Comparison of ENCODE assay signal across 9 mouse cellular contexts in genomic region chr11:97817379-97817778, GRCm38 (mm10). TPM values are rescaled to one million over a fixed set of nuclear protein-coding genes. Genes with fewer than 3 reads are reported as not detected.
DNase-seq lines count a peak whose midpoint lies in the region; ATAC-seq lines count a peak whose summit lies in the region.
"Had no signal": no experiment of that assay in that cellular context is flagged by ENCODE, and none has a peak within 500 bp of the region (broad histone marks: within the 10 kb centered on the region; RNA-seq: fewer than 3 reads in every experiment).

No protein-coding gene starts in this region.

- 38% methylated on average over 5 of the region's 5 CpGs for WGBS in hindbrain, embryonic 11.5 days
- WGBS in hindbrain, embryonic 13.5 days: 43% methylated on average over 5 of the region's 5 CpGs
- WGBS in intestine, embryonic 15.5 days: 37% methylated on average over 5 of the region's 5 CpGs
- WGBS in liver, embryonic 16.5 days (ENCODE audit: insufficient replicate concordance): 4% methylated on average over 5 of the region's 5 CpGs
- 40% methylated on average over 5 of the region's 5 CpGs for WGBS in midbrain, embryonic 15.5 days

- H3K9ac ChIP-seq in hindbrain, embryonic 11.5 days (ENCODE audit: low read depth, low read length): no peak overlapping the region
- no peak overlapping the region for H3K9ac ChIP-seq in hindbrain, embryonic 13.5 days
- no peak overlapping the region for H3K9ac ChIP-seq in intestine, embryonic 15.5 days
- peak overlapping the region; percentile 46 for H3K9ac ChIP-seq in liver, embryonic 16.5 days (ENCODE audit: low read depth, low read length)
- no peak overlapping the region for H3K9ac ChIP-seq in midbrain, embryonic 15.5 days

- no peaks in the 10 kb centered on the region for H3K36me3 ChIP-seq in hindbrain, embryonic 11.5 days (ENCODE audit: control insufficient read depth, insufficient read depth, low read length)
- peaks cover 65% of the 10 kb centered on the region for H3K36me3 ChIP-seq in hindbrain, embryonic 13.5 days
- peaks cover 29% of the 10 kb centered on the region; the same call in 1 of the 2 replicates for H3K36me3 ChIP-seq in intestine, embryonic 15.5 days
- H3K36me3 ChIP-seq in liver, embryonic 16.5 days (ENCODE audit: control insufficient read depth, insufficient read depth): no peaks in the 10 kb centered on the region
- peaks cover 8% of the 10 kb centered on the region; the same call in 1 of the 2 replicates for H3K36me3 ChIP-seq in midbrain, embryonic 15.5 days (replicated peaks)

- H3K27me3 ChIP-seq in hindbrain, embryonic 11.5 days (ENCODE audit: control insufficient read depth, insufficient read depth, low read length): no peaks in the 10 kb centered on the region
- H3K27me3 ChIP-seq in hindbrain, embryonic 13.5 days: no peaks in the 10 kb centered on the region
- H3K27me3 ChIP-seq in intestine, embryonic 15.5 days (replicated peaks): no peaks in the 10 kb centered on the region
- no peaks in the 10 kb centered on the region for H3K27me3 ChIP-seq in liver, embryonic 16.5 days (ENCODE audit: control insufficient read depth, insufficient read depth, low read depth, low read length)
- no peaks in the 10 kb centered on the region for H3K27me3 ChIP-seq in midbrain, embryonic 15.5 days (replicated peaks)

- H3K27ac ChIP-seq in hindbrain, embryonic 11.5 days (ENCODE audit: low read depth, low read length): 0 out of 2 replicates have a peak overlapping the region, but pooled peaks have one; percentile 47
- H3K27ac ChIP-seq in hindbrain, embryonic 13.5 days: no peak overlapping the region; the same call in 1 of the 2 replicates
- H3K27ac ChIP-seq in intestine, embryonic 15.5 days: peak overlapping the region; percentile 77
- peak overlapping the region; percentile 58; the same call in 1 of the 2 replicates for H3K27ac ChIP-seq in liver, embryonic 16.5 days (ENCODE audit: low read length)
- H3K27ac ChIP-seq in midbrain, embryonic 15.5 days: no peak overlapping the region

- no peak overlapping the region for H3K4me3 ChIP-seq in hindbrain, embryonic 11.5 days (ENCODE audit: low read depth, low read length)
- no peak overlapping the region for H3K4me3 ChIP-seq in hindbrain, embryonic 13.5 days
- no peak overlapping the region for H3K4me3 ChIP-seq in intestine, embryonic 15.5 days (replicated peaks)
- no peak overlapping the region for H3K4me3 ChIP-seq in liver, embryonic 16.5 days (ENCODE audit: low read depth, low read length)
- H3K4me3 ChIP-seq in midbrain, embryonic 15.5 days: no peak overlapping the region

- no peak for ATAC-seq in hindbrain, embryonic 11.5 days (ENCODE audit: low FRiP score)
- ATAC-seq in hindbrain, embryonic 13.5 days (ENCODE audit: low FRiP score): no peak
- peak; percentile 64 for ATAC-seq in intestine, embryonic 15.5 days
- ATAC-seq in liver, embryonic 16.5 days (ENCODE audit: low read depth): peak; percentile 43
- ATAC-seq in midbrain, embryonic 15.5 days (replicated peaks): no peak
- ATAC-seq: activated CD4-positive, CD25-positive, alpha-beta regulatory T cell, adult 4 months had no signal

- DNase-seq in hindbrain, embryonic 11.5 days (ENCODE audit: low spot score): no peak
- peak; percentile 44 for DNase-seq in adipocyte (ENCODE audit: low spot score)
- DNase-seq in urinary bladder, postnatal 14 days (ENCODE audit: low spot score): no peak
- no peak for DNase-seq in layer of hippocampus, adult 9-11 months

- H3K9me3 ChIP-seq in hindbrain, embryonic 11.5 days (ENCODE audit: control insufficient read depth, low read length): no peaks in the 10 kb centered on the region
- H3K9me3 ChIP-seq in hindbrain, embryonic 13.5 days: no peaks in the 10 kb centered on the region
- no peaks in the 10 kb centered on the region for H3K9me3 ChIP-seq in intestine, embryonic 15.5 days
- H3K9me3 ChIP-seq in liver, embryonic 16.5 days (replicated peaks; ENCODE audit: control insufficient read depth, low read length): no peaks in the 10 kb centered on the region
- H3K9me3 ChIP-seq in midbrain, embryonic 15.5 days: no peaks in the 10 kb centered on the region

- peaks cover 25% of the 10 kb centered on the region for H3K4me1 ChIP-seq in hindbrain, embryonic 11.5 days (replicated peaks; ENCODE audit: control insufficient read depth, insufficient read depth, low read length)
- peaks cover 70% of the 10 kb centered on the region for H3K4me1 ChIP-seq in hindbrain, embryonic 13.5 days (replicated peaks)
- peaks cover 71% of the 10 kb centered on the region for H3K4me1 ChIP-seq in intestine, embryonic 15.5 days (replicated peaks)
- H3K4me1 ChIP-seq in liver, embryonic 16.5 days (ENCODE audit: control insufficient read depth, low read depth, low read length): peaks cover 64% of the 10 kb centered on the region
- H3K4me1 ChIP-seq in midbrain, embryonic 15.5 days: peaks cover 51% of the 10 kb centered on the region

- H3K4me2 ChIP-seq in hindbrain, embryonic 11.5 days (replicated peaks; ENCODE audit: low read depth, low read length): no peak overlapping the region
- H3K4me2 ChIP-seq in hindbrain, embryonic 13.5 days: no peak overlapping the region
- H3K4me2 ChIP-seq in intestine, embryonic 15.5 days (replicated peaks): no peak overlapping the region; the same call in 1 of the 2 replicates
- H3K4me2 ChIP-seq in liver, embryonic 16.5 days (ENCODE audit: low read depth, low read length): peak overlapping the region; percentile 19; the same call in 1 of the 2 replicates
- no peak overlapping the region for H3K4me2 ChIP-seq in midbrain, embryonic 15.5 days

RNA-seq across cellular contexts. Expression of gene Lasp1, which starts 18.6 kb away (rescaled TPM):
- polyA plus RNA-seq in hindbrain, embryonic 11.5 days (2014; fragmentation: Nextera tagmentation; extraction: Ambion mirVana): 45.8 and 61.1 TPM in 2 replicates
- polyA plus RNA-seq in hindbrain, embryonic 13.5 days (2015; fragmentation: Nextera tagmentation; extraction: Ambion mirVana): 131 and 137 TPM in 2 replicates
- polyA plus RNA-seq in intestine, embryonic 15.5 days (2015; fragmentation: Nextera tagmentation; extraction: Ambion mirVana): 123 and 126 TPM in 2 replicates
- 32.3 and 38.3 TPM in 2 replicates for polyA plus RNA-seq in liver, embryonic 16.5 days (2015; fragmentation: Nextera tagmentation; extraction: Ambion mirVana)
- 198 and 199 TPM in 2 replicates for polyA plus RNA-seq in midbrain, embryonic 15.5 days (2015; fragmentation: Nextera tagmentation; extraction: Ambion mirVana)

RNA-seq across cellular contexts. Expression of gene B230217C12Rik, which starts 23.2 kb away (rescaled TPM):
- 15.1 TPM in 2 replicates for polyA plus RNA-seq in hindbrain, embryonic 11.5 days (2014; fragmentation: Nextera tagmentation; extraction: Ambion mirVana)
- 28.9 and 29.2 TPM in 2 replicates for polyA plus RNA-seq in hindbrain, embryonic 13.5 days (2015; fragmentation: Nextera tagmentation; extraction: Ambion mirVana)
- polyA plus RNA-seq in intestine, embryonic 15.5 days (2015; fragmentation: Nextera tagmentation; extraction: Ambion mirVana): 5.2 and 5.3 TPM in 2 replicates
- polyA plus RNA-seq in liver, embryonic 16.5 days (2015; fragmentation: Nextera tagmentation; extraction: Ambion mirVana): 0.19 and 0.36 TPM in 2 replicates
- polyA plus RNA-seq in midbrain, embryonic 15.5 days (2015; fragmentation: Nextera tagmentation; extraction: Ambion mirVana): 33.3 and 33.8 TPM in 2 replicates

RNA-seq across cellular contexts. Expression of gene Rpl23, which starts 35.1 kb away (rescaled TPM):
- 437 and 458 TPM in 2 replicates for polyA plus RNA-seq in hindbrain, embryonic 11.5 days (2014; fragmentation: Nextera tagmentation; extraction: Ambion mirVana)
- polyA plus RNA-seq in hindbrain, embryonic 13.5 days (2015; fragmentation: Nextera tagmentation; extraction: Ambion mirVana): 369 and 380 TPM in 2 replicates
- polyA plus RNA-seq in intestine, embryonic 15.5 days (2015; fragmentation: Nextera tagmentation; extraction: Ambion mirVana): 530 and 606 TPM in 2 replicates
- 232 and 261 TPM in 2 replicates for polyA plus RNA-seq in liver, embryonic 16.5 days (2015; fragmentation: Nextera tagmentation; extraction: Ambion mirVana)
- polyA plus RNA-seq in midbrain, embryonic 15.5 days (2015; fragmentation: Nextera tagmentation; extraction: Ambion mirVana): 259 and 277 TPM in 2 replicates

RNA-seq across cellular contexts. Expression of gene 1700001P01Rik, which starts 41.7 kb away (rescaled TPM):
- 0.39 and 0.60 TPM in 2 replicates for polyA plus RNA-seq in hindbrain, embryonic 11.5 days (2014; fragmentation: Nextera tagmentation; extraction: Ambion mirVana)
- polyA plus RNA-seq in hindbrain, embryonic 13.5 days (2015; fragmentation: Nextera tagmentation; extraction: Ambion mirVana): 0.68 and 0.79 TPM in 2 replicates
- polyA plus RNA-seq in intestine, embryonic 15.5 days (2015; fragmentation: Nextera tagmentation; extraction: Ambion mirVana): 0.24 TPM in 1 of 2 replicates, not detected in the other
- polyA plus RNA-seq in liver, embryonic 16.5 days (2015; fragmentation: Nextera tagmentation; extraction: Ambion mirVana): not detected in 2 replicates
- 0.50 and 1.1 TPM in 2 replicates for polyA plus RNA-seq in midbrain, embryonic 15.5 days (2015; fragmentation: Nextera tagmentation; extraction: Ambion mirVana)

RNA-seq across cellular contexts. Expression of gene Cwc25, which starts 51.0 kb away (rescaled TPM):
- polyA plus RNA-seq in hindbrain, embryonic 11.5 days (2014; fragmentation: Nextera tagmentation; extraction: Ambion mirVana): 13.1 and 17.0 TPM in 2 replicates
- 17.6 and 18.3 TPM in 2 replicates for polyA plus RNA-seq in hindbrain, embryonic 13.5 days (2015; fragmentation: Nextera tagmentation; extraction: Ambion mirVana)
- polyA plus RNA-seq in intestine, embryonic 15.5 days (2015; fragmentation: Nextera tagmentation; extraction: Ambion mirVana): 13.3 and 13.4 TPM in 2 replicates
- polyA plus RNA-seq in liver, embryonic 16.5 days (2015; fragmentation: Nextera tagmentation; extraction: Ambion mirVana): 5.4 and 6.0 TPM in 2 replicates
- polyA plus RNA-seq in midbrain, embryonic 15.5 days (2015; fragmentation: Nextera tagmentation; extraction: Ambion mirVana): 16.2 and 17.6 TPM in 2 replicates

Comparison
In these comparisons a context has a peak if more than half of its experiments do, and no peak if none do; other contexts are left out.
1. H3K27ac ChIP-seq: peak in hindbrain, embryonic 11.5 days (single experiment), intestine, embryonic 15.5 days (single experiment) and liver, embryonic 16.5 days (single experiment); none in hindbrain, embryonic 13.5 days (single experiment) and midbrain, embryonic 15.5 days (single experiment).
2. ATAC-seq: peak in intestine, embryonic 15.5 days (single experiment) and liver, embryonic 16.5 days (single experiment); none in hindbrain, embryonic 11.5 days (single experiment), hindbrain, embryonic 13.5 days (single experiment) and midbrain, embryonic 15.5 days (single experiment).